ENCODE assay signal across 28 mouse cellular contexts in genomic region chr15:95819249-95820035, GRCm38 (mm10). TPM values are rescaled to one million over a fixed set of nuclear protein-coding genes. Genes with fewer than 3 reads are reported as not detected.
A peak's percentile ranks its signal among the peaks of the same experiment; 100 is the strongest.
DNase-seq lines count a peak whose midpoint lies in the region; ATAC-seq and TF ChIP-seq lines count a peak whose summit lies in the region.
"Had no signal": no experiment of that assay in that cellular context is flagged by ENCODE, and none has a peak within 500 bp of the region (broad histone marks: within the 10 kb centered on the region; RNA-seq: fewer than 3 reads in every experiment).

No protein-coding gene starts in this region.

- no peak for TF ChIP-seq EP300 in stomach, postnatal 0 days (optimal IDR thresholded peaks at IDR 0.05)

- ATAC-seq in liver, embryonic 12.5 days = peak; percentile 16; the same call in 1 of the 2 replicates
- ATAC-seq in stomach, postnatal 0 days (ENCODE audit: low FRiP score, low TSS enrichment) = peak; percentile 26; the same call in 1 of the 2 replicates
- no peak for ATAC-seq in monocyte, adult 5-6 weeks (replicated peaks; ENCODE audit: insufficient number of reproducible peaks, low FRiP score, low TSS enrichment, poor library complexity, severe bottlenecking)
- ATAC-seq: forebrain, embryonic 13.5 days; intestine, postnatal 0 days; lung, postnatal 0 days; midbrain, embryonic 13.5 days had no signal

- H3K4me3 ChIP-seq in liver, embryonic 12.5 days = no peak overlapping the region
- H3K4me3 ChIP-seq in stomach, postnatal 0 days (ENCODE audit: low read depth, low read length) = no peak overlapping the region
- H3K4me3 ChIP-seq: forebrain, embryonic 13.5 days; limb, embryonic 10.5 days; limb, embryonic 15.5 days; megakaryocyte, embryonic 14.5 days; midbrain, embryonic 13.5 days; neural tube, embryonic 15.5 days had no signal

- DNase-seq in adrenal gland, postnatal 10 days = peak; percentile 43
- DNase-seq in adrenal gland, adult (ENCODE audit: inconsistent age in 2 of 2, low spot score in 1 of 2) = no peak
- no peak for DNase-seq in liver
- DNase-seq in R1 (ENCODE audit: low read depth, low spot score) = peak; percentile 95
- no peak for DNase-seq in stomach, postnatal 0 days (ENCODE audit: low spot score)
- no peak for DNase-seq in layer of hippocampus, adult 11-12 months (ENCODE audit: low spot score)
- DNase-seq: cerebellum, adult 8-10 months; gastrocnemius, postnatal 10 days; kidney, adult 9 months; kidney, postnatal 14 days; lung, adult 18-20 months; lung, postnatal 4 days; retina, postnatal 1 day; right cerebral cortex, postnatal 14 days; thymus, adult 18-20 months; thymus, postnatal 25 days had no signal

- no peak overlapping the region for H3K4me2 ChIP-seq in liver, embryonic 12.5 days
- no peak overlapping the region for H3K4me2 ChIP-seq in stomach, postnatal 0 days (replicated peaks; ENCODE audit: low read depth)
- H3K4me2 ChIP-seq: forebrain, embryonic 13.5 days; heart, embryonic 11.5 days; hindbrain, embryonic 14.5 days; limb, embryonic 15.5 days; midbrain, embryonic 13.5 days; neural tube, embryonic 15.5 days had no signal

- TF ChIP-seq CTCF in stomach, postnatal 0 days (IDR thresholded peaks at IDR 0.05; ENCODE audit: low read depth) = no peak

- no peak overlapping the region for H3K9ac ChIP-seq in liver, embryonic 12.5 days
- H3K9ac ChIP-seq in stomach, postnatal 0 days (ENCODE audit: low read length) = no peak overlapping the region
- H3K9ac ChIP-seq: forebrain, embryonic 13.5 days; hindbrain, embryonic 14.5 days; limb, embryonic 15.5 days; midbrain, embryonic 13.5 days; neural tube, embryonic 15.5 days had no signal

- H3K4me1 ChIP-seq in liver, embryonic 12.5 days = peaks cover 20% of the 10 kb centered on the region
- H3K4me1 ChIP-seq in stomach, postnatal 0 days (replicated peaks; ENCODE audit: control insufficient read depth, insufficient read depth) = no peaks in the 10 kb centered on the region; the same call in 1 of the 2 replicates

- no peak overlapping the region for H3K27ac ChIP-seq in liver, embryonic 12.5 days
- H3K27ac ChIP-seq in stomach, postnatal 0 days (replicated peaks) = no peak overlapping the region
- H3K27ac ChIP-seq: forebrain, embryonic 13.5 days; hindbrain, embryonic 14.5 days; limb, embryonic 10.5 days; limb, embryonic 15.5 days; midbrain, embryonic 13.5 days; neural tube, embryonic 15.5 days had no signal

- no peaks in the 10 kb centered on the region for H3K36me3 ChIP-seq in liver, embryonic 12.5 days
- no peaks in the 10 kb centered on the region for H3K36me3 ChIP-seq in stomach, postnatal 0 days (ENCODE audit: control insufficient read depth, insufficient read depth, low read length)
- H3K36me3 ChIP-seq: limb, embryonic 15.5 days; midbrain, embryonic 13.5 days; neural tube, embryonic 15.5 days had no signal

- H3K27me3 ChIP-seq in liver, embryonic 12.5 days (replicated peaks) = no peaks in the 10 kb centered on the region
- no peaks in the 10 kb centered on the region for H3K27me3 ChIP-seq in stomach, postnatal 0 days (ENCODE audit: control insufficient read depth, insufficient read depth, low read length)
- H3K27me3 ChIP-seq: forebrain, embryonic 13.5 days; limb, embryonic 15.5 days; megakaryocyte, embryonic 14.5 days; midbrain, embryonic 13.5 days; neural tube, embryonic 15.5 days had no signal

- 65% methylated on average over 8 of the region's 9 CpGs for WGBS in liver, embryonic 12.5 days (ENCODE audit: insufficient replicate concordance)
- WGBS in stomach, postnatal 0 days = 84% methylated on average over 9 of the region's 9 CpGs

- H3K9me3 ChIP-seq in liver, embryonic 12.5 days (replicated peaks) = no peaks in the 10 kb centered on the region
- no peaks in the 10 kb centered on the region for H3K9me3 ChIP-seq in stomach, postnatal 0 days (ENCODE audit: control insufficient read depth, low read length)
- H3K9me3 ChIP-seq: forebrain, embryonic 13.5 days; limb, embryonic 10.5 days; limb, embryonic 15.5 days; megakaryocyte, embryonic 14.5 days; midbrain, embryonic 13.5 days; neural tube, embryonic 15.5 days had no signal

RNA-seq across cellular contexts. Expression of gene Ano6, which starts 28.8 kb away (rescaled TPM):
- 10 to 100 TPM; 54.4 to 72.8 TPM for total RNA-seq in adrenal gland, postnatal 10 days (2021)
- polyA plus RNA-seq in liver, embryonic 12.5 days (2016; fragmentation: Nextera tagmentation; extraction: Ambion mirVana) = 14.7 and 14.8 TPM in 2 replicates
- polyA plus RNA-seq in stomach, postnatal 0 days (2015; fragmentation: Nextera tagmentation; extraction: Ambion mirVana) = 16.2 and 16.5 TPM in 2 replicates
- 47.5 to 60.0 TPM (median 54.9 TPM) in 3 replicates for total RNA-seq in monocyte, adult 5-6 weeks (2017)

Comparison
In these comparisons a context has a peak if more than half of its experiments do, and no peak if none do; other contexts are left out.
1. DNase-seq: peak in adrenal gland, postnatal 10 days (single experiment) and R1 (single experiment); none in adrenal gland, adult (0 of 2), liver (single experiment), stomach, postnatal 0 days (single experiment) and layer of hippocampus, adult 11-12 months (single experiment).